Mouse (Mus musculus) forebrain, embryonic 10.5 days (tissue): ENCODE measurements at regions not wholly inside any gene's neighbourhood (a gene's known extent, or its start where the extent isn't known, plus 50 kb on each side); places are given as distances from the start of the nearest gene placed in this dataset.

Experiments used
- DNase-seq: peaks from one replicate; pipeline ENCODE4 v3.0.0-alpha.2; 2017; ENCODE audit warnings: low spot score; ENCODE audit errors: extremely low spot score
- H3K27ac ChIP-seq: fragments of 300-500 bp; sonication (generic); 2 replicates; pipeline ENCODE4 v1.5.1; 2016; ENCODE audit warnings: mild to moderate bottlenecking
- H3K27me3 ChIP-seq: fragments of 300-500 bp; sonication (generic); 2 replicates; pipeline ENCODE4 v1.6.1; 2016; ENCODE audit warnings: mild to moderate bottlenecking; ENCODE audit not compliant: poor library complexity, severe bottlenecking
- H3K36me3 ChIP-seq: fragments of 300-500 bp; sonication (generic); replicated peaks from 2 replicates; pipeline ENCODE4 v1.6.1; 2016; ENCODE audit warnings: mild to moderate bottlenecking, moderate library complexity
- H3K4me1 ChIP-seq: fragments of 300-500 bp; sonication (generic); 2 replicates; pipeline ENCODE4 v1.6.1; 2016
- H3K4me3 ChIP-seq: fragments of 300-500 bp; sonication (generic); 2 replicates; pipeline ENCODE4 v1.5.1; 2016; ENCODE audit warnings: mild to moderate bottlenecking, moderate library complexity
- H3K9me3 ChIP-seq: fragments of 300-500 bp; sonication (generic); 2 replicates; pipeline ENCODE4 v1.6.1; 2016; ENCODE audit warnings: mild to moderate bottlenecking, moderate library complexity
- WGBS: fragments of 180-500 bp; shearing (Covaris S2); methylation state at CpG from one replicate; pipeline ENCODE4 v1.1.7; 2016; 5-methylcytosine and 5-hydroxymethylcytosine counted together

DNA sequence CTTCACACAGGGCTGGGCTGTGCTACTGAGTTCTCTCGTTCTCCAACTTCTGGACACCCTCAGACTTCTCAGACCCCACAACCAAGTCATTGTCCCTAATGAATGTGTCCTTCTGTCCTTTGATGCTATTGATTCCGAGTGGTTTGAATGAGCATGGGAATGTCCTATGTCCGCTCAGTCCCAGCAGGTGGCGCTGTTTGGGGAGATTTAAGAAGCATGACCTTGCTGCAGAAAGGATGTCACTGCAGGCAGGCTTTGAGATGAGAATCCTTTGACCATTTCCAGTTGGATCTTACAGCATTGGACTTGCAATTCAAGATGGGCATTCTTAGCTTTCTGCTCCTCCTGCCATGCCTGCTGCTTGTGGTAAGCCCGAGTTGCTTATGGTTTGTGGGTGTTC, 146.1 kb downstream of the Gpat3 start:
- no peak overlapping the region for H3K4me3 ChIP-seq
- DNase-seq: peak; percentile 57
- H3K9me3 ChIP-seq: no peaks in the 10 kb centered on the region
- H3K27me3 ChIP-seq: no peaks in the 10 kb centered on the region
- H3K27ac ChIP-seq: no peak overlapping the region
- H3K36me3 ChIP-seq: no peaks in the 10 kb centered on the region
- H3K4me1 ChIP-seq: no peaks in the 10 kb centered on the region
- WGBS: 21% methylated on average over 5 of the region's 5 CpGs

- no peak for DNase-seq
- WGBS: 63% methylated on average over 10 of the region's 10 CpGs
- Histone ChIP-seq H3K4me1 (peaks cover 11% of the 10 kb centered on the region; the same call in 1 of the 2 replicates), H3K4me3 (no peak overlapping the region), H3K27ac (no peak overlapping the region), H3K9me3 (no peaks in the 10 kb centered on the region), H3K27me3 (no peaks in the 10 kb centered on the region), H3K36me3 (no peaks in the 10 kb centered on the region)
Observed at GRCm38 (mm10) chr5:100982573-100982936, 137.0 kb downstream of the Gpat3 start.

DNA sequence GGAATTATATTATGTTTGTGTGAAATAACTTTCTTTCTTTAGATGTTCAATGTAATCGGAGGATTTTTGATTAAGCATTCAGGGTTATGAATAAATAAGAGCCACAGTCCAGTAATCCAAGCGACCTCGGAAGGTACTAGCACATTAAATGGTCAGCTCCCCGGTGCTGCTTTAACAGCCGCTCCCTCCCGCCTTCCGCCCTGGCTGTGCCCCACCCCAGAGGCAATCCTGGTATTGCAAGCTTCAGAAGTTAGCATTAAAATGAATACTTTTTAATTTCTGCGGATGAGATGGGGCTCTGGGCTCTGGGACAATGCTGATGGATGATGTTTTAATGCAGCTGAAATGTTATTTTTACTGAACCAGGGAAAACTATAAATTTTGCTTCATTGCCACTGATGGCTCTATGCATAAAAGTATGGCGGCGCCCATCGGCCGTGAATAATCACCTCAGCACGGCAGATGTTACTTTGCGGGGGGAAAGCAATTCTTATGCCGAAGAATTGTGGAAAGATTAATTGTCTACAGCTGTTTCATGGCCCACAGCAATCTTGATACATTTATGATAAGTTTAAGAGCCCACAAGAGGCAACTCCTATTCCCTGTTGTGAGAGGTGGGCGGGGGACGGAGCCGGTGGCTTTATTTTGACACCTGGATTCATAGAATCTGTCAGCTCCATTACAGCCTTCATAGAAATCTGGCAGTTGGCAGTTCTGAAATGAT, 136.5 kb downstream of the Gpat3 start:
- H3K9me3 ChIP-seq: no peaks in the 10 kb centered on the region
- 85% methylated on average over 18 of the region's 18 CpGs for WGBS
- H3K4me3 ChIP-seq: no peak overlapping the region
- no peak overlapping the region for H3K27ac ChIP-seq
- peaks cover 11% of the 10 kb centered on the region; the same call in 1 of the 2 replicates for H3K4me1 ChIP-seq
- H3K36me3 ChIP-seq: no peaks in the 10 kb centered on the region
- H3K27me3 ChIP-seq: no peaks in the 10 kb centered on the region
- no peak for DNase-seq

DNA sequence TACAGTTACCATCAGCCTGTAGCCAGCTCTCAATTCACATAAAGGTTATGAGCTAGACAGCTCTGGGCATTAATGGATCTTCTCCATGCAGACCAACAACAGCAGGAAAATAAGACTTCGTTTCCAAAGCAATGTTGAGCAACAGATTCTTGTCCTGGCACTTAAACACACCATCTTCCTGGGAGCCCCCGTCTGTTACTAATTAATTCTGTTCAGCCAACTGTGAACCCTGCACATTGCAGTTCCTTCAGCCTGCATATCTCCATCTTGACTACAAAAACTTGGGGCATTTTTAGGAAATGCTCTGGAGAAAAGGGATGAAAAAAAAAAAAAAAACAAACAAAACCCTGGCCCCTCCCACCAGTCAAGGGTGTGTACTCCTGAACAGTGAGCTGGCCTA, 131.2 kb downstream of the Gpat3 start:
- DNase-seq: no peak
- H3K9me3 ChIP-seq: no peaks in the 10 kb centered on the region
- no peak overlapping the region for H3K27ac ChIP-seq
- H3K27me3 ChIP-seq: no peaks in the 10 kb centered on the region
- H3K4me3 ChIP-seq: no peak overlapping the region
- WGBS: 48% methylated on average over 2 of the region's 2 CpGs
- no peaks in the 10 kb centered on the region for H3K36me3 ChIP-seq
- H3K4me1 ChIP-seq: no peaks in the 10 kb centered on the region

GRCm38 (mm10) chr5:100951210-100951609, 105.7 kb downstream of the Gpat3 start:
- WGBS: 61% methylated on average over 15 of the region's 15 CpGs

More at GRCm38 (mm10) chr5:100951210-100951609, 105.7 kb downstream of the Gpat3 start:
- DNase-seq: no peak
- Histone ChIP-seq H3K9me3 (no peaks in the 10 kb centered on the region), H3K27me3 (no peaks in the 10 kb centered on the region), H3K27ac (no peak overlapping the region), H3K36me3 (no peaks in the 10 kb centered on the region), H3K4me3 (no peak overlapping the region), H3K4me1 (peaks cover 7% of the 10 kb centered on the region)
